Mouse (Mus musculus) mesoderm, embryonic 11.5 days (tissue): ENCODE measurements around the gene Surf1.
"Not testable (repeated sequence)": the region's sequence is repeated elsewhere in the genome, so short reads cannot be mapped to it uniquely, and the experiment has no call there.

Experiments used
- DNase-seq: peaks from one replicate; pipeline ENCODE4 v3.0.0-alpha.2; 2012; ENCODE audit warnings: low read depth, low spot score

The Surf1 gene

DNA sequence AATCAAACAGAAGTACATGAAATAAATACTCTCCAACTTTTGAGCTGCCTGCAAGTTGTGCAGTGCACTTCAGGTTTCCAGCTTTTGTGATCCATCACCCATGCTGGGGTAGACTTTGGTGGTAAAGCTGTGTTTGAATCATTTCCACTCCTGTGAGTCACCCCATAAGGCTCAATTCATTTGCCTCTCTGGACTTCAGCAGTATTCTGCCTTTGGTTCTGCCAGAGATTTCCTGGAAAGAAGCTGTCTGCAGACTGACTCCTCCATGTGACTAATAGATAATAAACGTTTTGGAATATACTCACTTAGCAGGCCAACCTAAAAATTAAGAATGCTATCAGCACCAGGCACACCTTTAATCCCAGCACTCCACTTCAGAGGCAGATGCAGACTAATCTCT, 15.6 kb downstream of the Surf1 start:
- no peak for DNase-seq

DNA sequence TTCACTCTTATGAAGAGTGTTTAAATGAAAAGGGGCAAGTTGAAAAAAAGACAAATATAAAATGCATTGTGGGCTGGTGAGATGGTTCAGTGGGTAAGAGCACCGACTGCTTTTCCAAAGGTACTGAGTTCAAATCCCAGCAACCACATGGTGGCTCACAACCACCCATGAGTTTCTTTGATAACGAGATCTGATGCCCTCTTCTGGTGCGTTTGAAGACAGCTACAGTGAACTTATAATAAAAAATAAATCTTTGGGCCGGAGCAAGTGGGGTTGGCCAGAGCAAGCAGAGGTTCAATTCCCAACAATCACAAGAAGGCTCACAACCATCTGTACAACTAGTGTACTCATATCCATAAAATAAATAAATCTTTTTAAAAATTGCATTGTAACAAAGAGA, 20.4 kb downstream of the Surf1 start:
- DNase-seq: no peak

DNA sequence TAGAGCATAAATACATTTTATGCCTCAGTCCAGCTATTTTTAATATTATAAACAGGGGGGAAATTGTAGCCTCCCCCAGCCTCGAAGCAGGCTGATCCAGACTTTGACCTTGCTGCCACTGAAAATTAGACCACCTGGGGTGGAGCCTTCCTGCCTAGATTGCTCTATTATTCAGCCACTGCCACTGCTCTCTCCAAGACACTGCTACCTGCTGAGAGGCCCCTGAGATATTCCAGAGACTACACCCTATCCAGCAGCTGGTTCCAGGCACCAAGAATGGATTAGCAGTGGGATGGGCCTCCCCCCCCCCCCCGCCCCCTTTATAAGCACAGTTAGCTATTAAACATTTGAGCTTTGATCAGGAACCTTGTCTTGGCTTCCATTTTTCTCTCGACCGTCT, 30.2 kb downstream of the Surf1 start:
- not testable (repeated sequence) for DNase-seq

DNA sequence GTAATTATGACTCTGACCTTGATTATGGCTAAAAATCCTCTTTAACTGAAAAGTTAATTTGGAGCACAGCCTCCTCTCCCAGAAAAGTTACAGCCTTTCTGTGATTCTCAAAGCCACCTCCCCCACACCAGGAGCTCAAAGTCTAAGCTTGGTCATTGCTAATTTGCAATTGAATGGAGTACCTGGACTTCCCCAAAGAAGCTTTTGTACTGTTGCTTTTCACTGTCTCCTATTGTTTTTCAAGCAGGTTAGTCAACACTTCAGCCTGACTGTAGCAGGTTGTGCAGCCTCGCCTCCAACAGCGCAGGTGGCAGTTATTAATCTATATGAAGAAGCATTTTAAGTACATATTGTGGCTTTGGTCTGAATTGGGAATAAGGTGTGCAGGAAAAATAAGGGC, 30.8 kb downstream of the Surf1 start:
- not testable (repeated sequence) for DNase-seq

DNA sequence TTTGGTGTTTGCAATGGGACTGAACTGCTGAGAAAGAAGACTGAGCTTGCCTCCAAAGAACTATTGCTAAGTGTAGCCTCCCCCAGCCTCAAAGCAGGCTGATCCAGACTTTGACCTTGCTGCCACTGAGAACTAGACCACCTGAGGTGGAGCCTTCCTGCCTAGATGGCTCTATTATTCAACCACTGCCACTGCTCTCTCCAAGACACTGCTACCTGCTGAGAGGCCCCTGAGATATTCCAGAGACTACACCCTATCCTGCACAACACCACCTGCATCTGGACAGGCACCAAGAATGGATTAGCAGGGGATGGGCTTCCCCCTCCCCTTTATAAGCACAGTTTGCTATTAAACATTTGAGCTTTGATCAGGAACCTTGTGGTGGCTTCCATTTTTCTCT, 37.8 kb downstream of the Surf1 start:
- DNase-seq: no peak

DNA sequence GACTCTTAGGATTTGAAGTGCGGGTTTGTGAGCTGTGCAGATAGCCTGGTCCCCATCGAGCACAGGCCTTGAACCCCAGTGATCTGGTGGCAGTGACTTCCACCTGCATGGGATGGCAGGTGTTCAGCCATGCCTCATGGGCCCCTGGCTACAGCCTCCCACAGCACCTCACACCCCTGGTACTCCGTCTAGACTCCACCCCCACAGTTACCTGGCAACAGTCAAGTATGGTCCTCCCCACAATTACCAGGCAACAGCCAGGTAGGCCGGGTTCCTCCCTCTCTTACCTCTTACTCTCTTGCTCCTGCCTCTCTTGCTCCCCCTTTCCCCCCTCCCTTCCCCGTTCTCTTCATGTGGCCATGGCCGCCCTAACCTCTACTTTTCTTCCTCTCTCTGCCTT, 45.7 kb downstream of the Surf1 start:
- DNase-seq: no peak

DNA sequence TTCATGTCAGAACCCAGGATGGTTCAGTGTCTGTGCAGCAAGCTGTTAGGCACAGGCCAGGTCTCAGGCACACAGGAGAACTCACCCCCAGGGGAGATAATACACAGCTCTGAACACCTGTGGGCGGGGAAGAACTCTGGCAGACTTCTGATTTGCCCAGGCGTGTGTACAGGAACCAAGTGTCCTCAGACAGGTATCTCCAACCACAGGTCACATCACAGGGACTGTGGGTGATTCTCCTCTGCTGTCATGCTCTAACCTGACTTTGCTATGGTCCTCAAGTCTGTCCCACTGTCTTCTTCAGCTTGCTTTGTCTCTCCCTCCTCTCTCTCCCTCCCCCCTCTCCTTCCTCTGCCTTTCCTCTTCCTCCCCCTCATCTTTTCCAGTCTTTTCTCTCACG, 51.5 kb downstream of the Surf1 start, which contains the start of gene Abo:
Gene Abo (minus strand): TSS at position 101 of the 400 bp plus-strand sequence.
- DNase-seq: no peak
